Mouse (Mus musculus) myocyte (in vitro differentiated cells): ENCODE measurements around the gene Nr2c2ap. TPM values are rescaled to one million over a fixed set of nuclear protein-coding genes. Genes with fewer than 3 reads are reported as not detected.

Experiments
- H3K27me3 ChIP-seq: one replicate; pipeline ENCODE4 v1.6.1; 2011; ENCODE audit not compliant: control insufficient read depth, insufficient read depth, insufficient read length
- H3K36me3 ChIP-seq: one replicate; pipeline ENCODE4 v1.6.1; 2011; ENCODE audit not compliant: control insufficient read depth, insufficient read depth
- H3K4me2 ChIP-seq: one replicate; pipeline ENCODE4 v1.6.1; 2011; ENCODE audit warnings: low read depth, control low read depth
- H3K4me3 ChIP-seq: one replicate; pipeline ENCODE4 v1.5.1; 2011; ENCODE audit warnings: mild to moderate bottlenecking, control low read depth, moderate library complexity
- H3K79me2 ChIP-seq: one replicate; pipeline ENCODE4 v1.6.1; 2011; ENCODE audit not compliant: control insufficient read depth, insufficient read depth
- H3ac ChIP-seq: one replicate; pipeline ENCODE4 v1.6.1; 2011; ENCODE audit not compliant: control insufficient read depth, insufficient read length
- CEBPB ChIP-seq: IDR thresholded peaks from 2 replicates; pipeline ENCODE4 v1.6.1; 2011; ENCODE audit warnings: mild to moderate bottlenecking, moderate library complexity; ENCODE audit not compliant: poor library complexity, insufficient read depth, severe bottlenecking
- E2F4 ChIP-seq: IDR thresholded peaks from one replicate; pipeline ENCODE4 v1.6.1; 2011; ENCODE audit warnings: mild to moderate bottlenecking, control low read depth, moderate library complexity; ENCODE audit not compliant: insufficient read depth
- MAX ChIP-seq: IDR thresholded peaks from one replicate; pipeline ENCODE4 v1.6.1; 2011; ENCODE audit warnings: low read depth, mild to moderate bottlenecking, control low read depth
- MYOD1 ChIP-seq, 3 experiments: IDR thresholded peaks; one replicate each; pipeline ENCODE4 v1.6.1; 2011; ENCODE audit warnings: control low read depth in 2 of 3, low read depth in 2 of 3, mild to moderate bottlenecking in 2 of 3, moderate library complexity in 1 of 3; ENCODE audit not compliant: insufficient read length in 2 of 3, control insufficient read depth in 1 of 3
- MYOG ChIP-seq, 3 experiments: IDR thresholded peaks; one replicate each; pipeline ENCODE4 v1.6.1; 2011; ENCODE audit warnings: control low read depth in 2 of 3, low read depth in 2 of 3, mild to moderate bottlenecking in 2 of 3; ENCODE audit not compliant: insufficient read length in 2 of 3, control insufficient read depth in 1 of 3, insufficient read depth in 1 of 3
- POLR2A ChIP-seq: IDR thresholded peaks from one replicate; pipeline ENCODE4 v1.6.1; 2011; ENCODE audit warnings: low read depth, mild to moderate bottlenecking, control low read depth, moderate library complexity; ENCODE audit not compliant: insufficient read length
- POLR2AphosphoS2 ChIP-seq: IDR thresholded peaks from one replicate; pipeline ENCODE4 v1.6.1; 2011; ENCODE audit warnings: low read depth, control low read depth; ENCODE audit not compliant: insufficient read length
- REST ChIP-seq: IDR thresholded peaks from one replicate; pipeline ENCODE4 v1.6.1; 2011; ENCODE audit warnings: mild to moderate bottlenecking, control low read depth, moderate library complexity; ENCODE audit not compliant: insufficient read depth, insufficient read length
- SRF ChIP-seq: IDR thresholded peaks from one replicate; pipeline ENCODE4 v1.6.1; 2011; ENCODE audit warnings: low read depth; ENCODE audit not compliant: control insufficient read depth, insufficient read length
- TCF12 ChIP-seq: IDR thresholded peaks from one replicate; pipeline ENCODE4 v1.6.1; 2011; ENCODE audit warnings: mild to moderate bottlenecking, control low read depth; ENCODE audit not compliant: poor library complexity, insufficient read depth, severe bottlenecking
- TCF3 ChIP-seq: IDR thresholded peaks from one replicate; pipeline ENCODE4 v1.6.1; 2011; ENCODE audit warnings: low read depth, control low read depth; ENCODE audit not compliant: insufficient read length
- USF1 ChIP-seq: IDR thresholded peaks from one replicate; pipeline ENCODE4 v1.6.1; 2011; ENCODE audit warnings: low read depth, mild to moderate bottlenecking, control low read depth, moderate library complexity
- polyA plus RNA-seq: library from polyadenylated mRNA; unstranded; fragments of >200 nt; fragmentation: generic; extraction: Trizol; gene quantifications from one replicate; pipeline ENCODE4 v1.2.1, GENCODE M21; 2012; ENCODE audit warnings: missing spikeins

Gene Nr2c2ap
- polyA plus RNA-seq, 1 experiment = 41.3 TPM

DNA sequence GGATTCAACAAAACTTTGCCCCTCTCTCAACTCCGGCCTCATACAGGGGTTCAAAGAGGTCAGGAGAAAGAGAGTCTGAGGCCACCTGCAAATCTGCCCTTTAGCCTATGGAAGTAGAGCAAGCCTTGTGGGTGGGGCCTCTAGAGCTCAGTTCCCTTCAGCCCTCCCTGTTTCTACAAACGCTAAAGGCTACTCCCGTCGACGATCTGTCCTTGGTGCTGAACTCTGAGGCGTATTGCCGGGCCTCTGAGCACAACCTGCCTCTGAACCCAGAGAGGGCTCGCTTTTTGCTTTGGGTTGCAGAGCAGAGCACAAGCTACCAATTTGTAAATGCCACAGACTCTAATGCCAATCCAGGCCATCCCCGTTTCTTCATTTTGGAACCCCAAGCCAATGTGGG lies 13.5 kb upstream of the Nr2c2ap start:
- TF ChIP-seq POLR2AphosphoS2 = no peak
- no peak for TF ChIP-seq SRF
- no peak for TF ChIP-seq MYOG (IDR thresholded peaks at IDR 0.05; ENCODE audit: control insufficient read depth in 1 of 3, insufficient read depth in 1 of 3, insufficient read length in 2 of 3, low read depth in 2 of 3)
- peak; percentile 3 for TF ChIP-seq REST
- TF ChIP-seq TCF3 = no peak
- no peak for TF ChIP-seq MAX
- H3K4me2 ChIP-seq = no peak overlapping the region
- H3K36me3 ChIP-seq = no peaks in the 10 kb centered on the region
- peaks cover 76% of the 10 kb centered on the region for H3K27me3 ChIP-seq
- H3K4me3 ChIP-seq = no peak overlapping the region
- no peak overlapping the region for H3ac ChIP-seq
- no peaks in the 10 kb centered on the region for H3K79me2 ChIP-seq

DNA sequence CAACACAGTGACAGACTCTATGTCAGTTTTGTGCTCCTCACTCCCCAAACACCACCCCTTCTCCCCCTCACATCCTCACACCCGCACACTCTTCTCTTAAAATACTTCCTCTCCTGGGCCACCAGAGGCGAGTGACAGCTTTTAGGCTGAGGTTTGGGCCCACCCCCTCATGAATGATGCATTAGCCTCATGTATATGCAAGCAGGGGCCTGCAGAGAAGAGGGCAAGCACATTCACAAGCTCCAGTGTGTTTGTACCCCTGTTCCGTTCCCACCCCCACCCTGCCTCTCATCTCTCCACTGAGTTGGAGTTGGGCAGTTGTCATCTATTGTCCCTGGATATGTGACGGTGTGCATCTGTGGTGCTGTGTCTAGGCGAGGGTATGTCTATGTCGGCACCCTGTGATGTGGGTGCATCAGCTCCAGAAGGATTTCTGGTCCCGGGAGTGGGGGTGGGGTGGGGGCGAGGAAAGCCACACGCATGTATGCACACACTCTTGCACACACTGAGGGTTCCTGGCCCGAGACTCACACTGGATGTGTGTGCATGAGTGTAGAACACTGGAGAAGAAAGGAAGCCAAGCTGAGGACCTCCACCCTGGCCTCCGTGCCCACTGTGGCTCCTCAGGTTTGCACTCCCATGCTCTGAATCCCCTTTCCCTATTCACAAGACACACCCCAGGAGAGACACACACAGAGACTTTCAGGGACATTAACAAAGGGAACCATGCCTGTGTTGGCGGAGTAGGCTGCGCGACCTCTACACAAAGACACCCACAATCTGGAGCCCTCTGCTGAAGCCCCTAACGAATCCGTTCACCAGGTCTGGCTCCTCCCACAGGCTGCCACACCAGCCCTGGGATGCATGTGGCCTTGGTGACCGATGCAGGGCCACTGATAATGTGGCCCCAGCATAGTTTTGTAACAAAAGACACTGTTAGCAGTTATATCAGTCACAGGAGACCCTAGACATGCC lies 12.1 kb upstream of the Nr2c2ap start:
- Histone ChIP-seq H3ac (no peak overlapping the region), H3K79me2 (no peaks in the 10 kb centered on the region), H3K4me3 (no peak overlapping the region), H3K27me3 (peaks cover 72% of the 10 kb centered on the region), H3K36me3 (no peaks in the 10 kb centered on the region), H3K4me2 (no peak overlapping the region)
- no peak for TF ChIP-seq E2F4
- TF ChIP-seq USF1 = no peak
- TF ChIP-seq CEBPB = no peak
- TF ChIP-seq REST = no peak

DNA sequence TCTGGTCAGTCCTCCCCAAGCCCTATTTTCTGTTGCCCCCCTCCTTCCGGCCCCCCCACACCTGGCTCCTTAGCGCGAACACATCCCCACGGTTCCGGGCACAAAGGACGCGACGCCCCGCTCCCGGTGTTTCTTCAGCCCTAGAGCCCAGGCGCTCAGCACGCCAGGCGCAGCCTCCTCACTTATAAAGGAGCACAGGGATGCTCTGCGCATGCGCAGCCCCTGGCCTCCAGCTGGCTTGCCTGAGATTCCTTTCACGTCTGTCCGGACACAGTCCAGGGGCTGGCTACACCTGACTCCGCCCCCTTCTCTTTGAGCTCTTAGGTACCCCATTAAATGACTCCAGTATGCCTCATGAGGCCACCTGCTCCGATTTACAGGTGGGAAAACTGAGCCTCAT lies 10.5 kb upstream of the Nr2c2ap start, which contains the start of gene Ncan:
TSS of gene Ncan (minus strand) at position 207 of the 400 bp plus-strand sequence.
- Histone ChIP-seq H3K36me3 (no peaks in the 10 kb centered on the region), H3ac (no peak within 1 kb of the TSS), H3K4me2 (no peak within 1 kb of the TSS), H3K4me3 (no peak within 1 kb of the TSS), H3K27me3 (peaks cover 71% of the 10 kb centered on the region), H3K79me2 (no peaks in the 10 kb centered on the region)
- TF ChIP-seq POLR2AphosphoS2 (no peak), MYOD1 (IDR thresholded peaks at IDR 0.05; ENCODE audit: control insufficient read depth in 1 of 3, insufficient read length in 2 of 3, low read depth in 2 of 3) (no peak), TCF12 (no peak), POLR2A (no peak), MAX (no peak), E2F4 (no peak), SRF (no peak), TCF3 (no peak), USF1 (no peak), REST (no peak), CEBPB (no peak)

DNA sequence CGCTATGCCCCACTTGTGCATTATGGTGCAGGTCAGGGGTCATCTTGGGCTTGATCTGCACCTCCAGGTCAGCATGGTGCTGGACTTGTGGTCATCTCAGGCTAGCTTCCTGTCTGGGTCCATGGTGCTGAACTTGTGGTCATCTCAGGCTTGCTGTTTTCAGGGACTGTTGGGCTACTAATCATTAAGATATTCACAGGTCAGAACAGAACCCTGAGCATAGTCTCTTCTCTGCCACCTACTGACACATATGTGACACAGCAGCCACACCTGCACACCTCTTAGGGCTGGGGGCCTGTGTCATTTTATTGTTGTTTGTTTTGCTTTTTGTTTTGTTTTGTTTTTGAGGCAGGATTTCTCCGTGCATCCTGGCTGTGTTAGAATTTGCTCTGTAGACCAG lies 8.3 kb upstream of the Nr2c2ap start:
- no peak overlapping the region for H3ac ChIP-seq
- TF ChIP-seq POLR2AphosphoS2 = no peak
- TF ChIP-seq REST = peak; percentile 45
- TF ChIP-seq MAX = no peak
- no peak for TF ChIP-seq SRF
- no peak for TF ChIP-seq TCF12
- TF ChIP-seq E2F4 = no peak
- no peak for TF ChIP-seq USF1
- TF ChIP-seq CEBPB = no peak
- H3K4me2 ChIP-seq = no peak overlapping the region

DNA sequence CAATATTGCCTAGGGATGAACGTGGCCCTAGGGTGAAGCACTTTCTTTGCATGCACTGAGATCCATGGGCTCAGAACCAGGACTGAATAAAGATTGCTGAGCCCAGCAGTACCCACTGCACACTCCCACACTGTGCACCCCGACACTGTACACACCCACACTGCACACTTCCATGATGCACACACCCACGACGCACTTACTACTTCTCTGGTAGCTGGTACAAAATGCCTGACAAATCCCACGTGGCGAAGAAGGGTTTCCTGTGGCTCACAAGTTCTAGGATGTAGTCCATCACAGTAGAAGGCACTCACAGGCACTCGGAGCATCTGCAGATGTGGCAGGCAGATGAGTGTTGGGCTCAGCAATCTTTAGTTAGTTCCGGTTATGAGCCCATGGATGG lies 6.1 kb upstream of the Nr2c2ap start:
- no peak for TF ChIP-seq TCF12
- Histone ChIP-seq H3K79me2 (no peaks in the 10 kb centered on the region), H3K27me3 (peaks cover 43% of the 10 kb centered on the region), H3ac (no peak overlapping the region), H3K4me2 (no peak overlapping the region), H3K4me3 (no peak overlapping the region), H3K36me3 (no peaks in the 10 kb centered on the region)

More for the DNA sequence above, 8.3 kb upstream of the Nr2c2ap start:
- Histone ChIP-seq H3K79me2 (no peaks in the 10 kb centered on the region), H3K4me3 (no peak overlapping the region), H3K27me3 (peaks cover 57% of the 10 kb centered on the region), H3K36me3 (no peaks in the 10 kb centered on the region)

DNA sequence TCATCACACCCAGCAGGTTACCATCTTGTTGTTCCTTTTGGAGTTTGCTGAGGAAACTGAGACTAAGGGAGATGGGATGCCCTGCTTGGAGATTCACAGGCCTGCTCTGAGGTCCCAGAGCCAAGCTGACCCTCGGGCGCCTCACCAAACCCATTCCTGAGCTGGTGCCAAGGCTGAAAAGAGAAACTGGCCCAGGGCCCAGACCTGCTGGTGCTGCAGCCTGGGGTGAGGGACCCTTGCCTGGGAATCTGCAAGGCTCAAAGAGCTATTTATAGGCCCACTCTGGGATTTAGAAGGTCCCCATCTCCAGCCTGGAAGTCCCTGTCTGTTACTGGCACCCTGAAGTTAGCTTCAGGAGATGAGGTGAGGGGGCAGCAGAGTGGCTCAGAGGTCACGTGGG lies 2.7 kb upstream of the Nr2c2ap start:
- H3ac ChIP-seq = no peak overlapping the region
- no peak overlapping the region for H3K4me3 ChIP-seq
- H3K4me2 ChIP-seq = no peak overlapping the region
- H3K79me2 ChIP-seq = no peaks in the 10 kb centered on the region
- H3K27me3 ChIP-seq = peaks cover 24% of the 10 kb centered on the region
- no peaks in the 10 kb centered on the region for H3K36me3 ChIP-seq
- no peak for TF ChIP-seq TCF12
- no peak for TF ChIP-seq MAX
- no peak for TF ChIP-seq E2F4
- no peak for TF ChIP-seq MYOD1 (IDR thresholded peaks at IDR 0.05; ENCODE audit: control insufficient read depth in 1 of 3, insufficient read length in 2 of 3, low read depth in 2 of 3)
- TF ChIP-seq USF1 = no peak
- no peak for TF ChIP-seq CEBPB
- TF ChIP-seq MYOG (IDR thresholded peaks at IDR 0.05; ENCODE audit: control insufficient read depth in 1 of 3, insufficient read depth in 1 of 3, insufficient read length in 2 of 3, low read depth in 2 of 3) = no peak
- TF ChIP-seq SRF = no peak
- TF ChIP-seq TCF3 = no peak
- no peak for TF ChIP-seq POLR2AphosphoS2
- TF ChIP-seq REST = no peak
- no peak for TF ChIP-seq POLR2A
